Mouse (Mus musculus) liver, adult 2 months (tissue): ENCODE data around the gene Slc16a3.

ENCODE experiments used
- CTCF ChIP-seq: fragments of 200-500 bp; IDR thresholded peaks from 2 replicates; pipeline ENCODE4 v1.5.1; 2011; ENCODE audit warnings: low read depth, low read length, control low read depth
- POLR2A ChIP-seq: fragments of 200-500 bp; IDR thresholded peaks from 2 replicates; pipeline ENCODE4 v1.6.1; 2011; ENCODE audit warnings: low read length, control low read depth; ENCODE audit not compliant: insufficient read depth; ENCODE audit errors: extremely low read depth

DNA sequence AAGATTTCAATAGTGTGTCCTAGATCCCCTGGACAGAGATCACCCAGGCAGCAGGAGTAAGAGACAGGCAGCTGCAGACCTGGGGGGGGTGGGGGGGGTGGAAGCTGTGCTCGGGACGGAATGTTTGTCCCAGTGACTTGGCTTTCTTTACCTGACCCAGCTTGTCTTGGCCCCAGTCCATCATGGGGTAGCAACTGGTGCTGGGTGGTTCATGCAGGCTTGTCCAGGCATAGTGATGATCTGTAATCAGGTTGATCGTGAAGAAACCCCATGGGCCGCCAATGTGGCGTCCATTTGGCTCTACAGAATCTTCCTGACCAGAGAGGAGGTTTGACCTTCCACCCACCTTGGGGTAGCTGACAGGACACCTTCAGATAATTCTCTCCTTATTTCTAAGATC is 2.4 kb upstream of the Slc16a3 start:
- TF ChIP-seq CTCF (no peak), POLR2A (no peak)
